8 mouse cellular contexts compared by ENCODE assay signal in the genomic region with DNA sequence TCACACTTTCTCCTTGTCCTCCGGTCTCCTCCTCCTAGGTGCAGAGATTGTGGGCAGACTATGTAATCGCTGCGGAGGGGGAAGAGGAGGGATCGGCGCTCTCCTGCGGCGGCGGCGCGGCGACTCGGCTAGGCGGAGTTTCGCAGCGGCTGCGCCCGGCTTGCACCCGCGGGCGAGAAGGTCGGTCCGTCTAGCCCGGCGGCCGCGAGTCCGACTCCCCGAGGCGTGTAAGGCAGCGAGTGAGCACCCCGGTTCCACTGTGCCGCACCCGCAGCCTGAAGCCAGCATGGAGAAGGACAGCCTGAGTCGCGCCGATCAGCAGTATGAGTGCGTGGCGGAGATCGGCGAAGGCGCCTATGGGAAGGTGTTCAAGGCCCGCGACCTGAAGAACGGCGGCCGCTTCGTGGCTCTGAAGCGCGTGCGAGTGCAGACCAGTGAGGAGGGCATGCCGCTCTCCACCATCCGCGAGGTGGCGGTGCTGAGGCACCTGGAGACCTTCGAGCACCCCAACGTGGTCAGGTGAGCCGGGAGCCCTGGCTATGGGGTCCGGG. TPM values are rescaled to one million over a fixed set of nuclear protein-coding genes. Genes with fewer than 3 reads are reported as not detected.
DNase-seq lines count a peak whose midpoint lies in the region; ATAC-seq lines count a peak whose summit lies in the region.

No protein-coding gene starts in this region.

- H3K9me3 ChIP-seq in hindbrain, embryonic 14.5 days (ENCODE audit: control insufficient read depth, low read length): no peaks in the 10 kb centered on the region

- peak overlapping the region; percentile 94 for H3K4me2 ChIP-seq in hindbrain, embryonic 14.5 days (replicated peaks)

- ATAC-seq in hindbrain, embryonic 14.5 days (ENCODE audit: low FRiP score): peak; percentile 67

- H3K9ac ChIP-seq in hindbrain, embryonic 14.5 days: peak overlapping the region; percentile 60

- no peaks in the 10 kb centered on the region for H3K36me3 ChIP-seq in hindbrain, embryonic 14.5 days (replicated peaks; ENCODE audit: control insufficient read depth, insufficient read depth)

- peak overlapping the region; percentile 50 for H3K4me3 ChIP-seq in hindbrain, embryonic 14.5 days (replicated peaks; ENCODE audit: low read length)

- WGBS in hindbrain, embryonic 14.5 days: under 1% methylated on average over 57 of the region's 58 CpGs

- peaks cover 28% of the 10 kb centered on the region for H3K27me3 ChIP-seq in hindbrain, embryonic 14.5 days (ENCODE audit: control insufficient read depth, insufficient read depth, low read length)

- peaks cover 13% of the 10 kb centered on the region; the same call in 1 of the 2 replicates for H3K4me1 ChIP-seq in hindbrain, embryonic 14.5 days (replicated peaks; ENCODE audit: control insufficient read depth, insufficient read depth, low read length)

- peak; percentile 89 for DNase-seq in R1 (ENCODE audit: low read depth, low spot score)
- DNase-seq in cerebellum, postnatal 14 days: peak; percentile 91 to 92
- peak; percentile 72 to 75 for DNase-seq in frontal cortex, postnatal 36 days (ENCODE audit: low spot score in 2 of 2)
- DNase-seq in hindbrain, embryonic 14.5 days (ENCODE audit: low spot score): peak; percentile 70
- DNase-seq in left cerebral cortex, adult 18-20 months (ENCODE audit: low spot score in 2 of 2): peak; percentile 65 to 80
- DNase-seq in lung, postnatal 4 days: peak; percentile 88 to 91
- DNase-seq in retina, postnatal 1 day: peak; percentile 86
- DNase-seq in thymus, postnatal 4 days: peak; percentile 93

- no peak overlapping the region; the same call in 1 of the 2 replicates for H3K27ac ChIP-seq in hindbrain, embryonic 14.5 days

RNA-seq across cellular contexts. Expression of a gene that starts 2.9 kb away (rescaled TPM):
- 11.8 and 14.8 TPM in 2 replicates for polyA plus RNA-seq in hindbrain, embryonic 14.5 days (2014; fragmentation: Nextera tagmentation; extraction: Ambion mirVana)
- total RNA-seq in left cerebral cortex, adult 18-20 months (2021): 1 to 10 TPM; 2.2 to 3.8 TPM
